Mouse (Mus musculus) small intestine, adult 2 months (tissue): ENCODE results near the gene Ttc33. TPM values are rescaled to one million over a fixed set of nuclear protein-coding genes. Genes with fewer than 3 reads are reported as not detected.

ENCODE experiments used
- H3K27ac ChIP-seq: fragments of 200-500 bp; 2 replicates; pipeline ENCODE4 v1.5.1; 2012; ENCODE audit warnings: low read depth, low read length, control low read depth, inconsistent platforms; ENCODE audit not compliant: insufficient read depth
- H3K27me3 ChIP-seq: fragments of 200-500 bp; 2 replicates; pipeline ENCODE4 v1.6.1; 2012; ENCODE audit warnings: mild to moderate bottlenecking, moderate library complexity, low read length, inconsistent platforms; ENCODE audit not compliant: control insufficient read depth, insufficient read depth
- H3K36me3 ChIP-seq: fragments of 200-500 bp; 2 replicates; pipeline ENCODE4 v1.6.1; 2012; ENCODE audit warnings: mild to moderate bottlenecking, low read length, control low read depth, inconsistent platforms; ENCODE audit not compliant: control insufficient read depth, insufficient read depth
- H3K4me1 ChIP-seq: fragments of 200-500 bp; 2 replicates; pipeline ENCODE4 v1.6.1; 2012; ENCODE audit warnings: low read length, inconsistent platforms, mixed read lengths; ENCODE audit not compliant: control insufficient read depth, insufficient read depth, insufficient read length
- H3K4me3 ChIP-seq: fragments of 200-500 bp; 2 replicates; pipeline ENCODE4 v1.5.1; 2012; ENCODE audit warnings: low read depth, mild to moderate bottlenecking, control low read depth, inconsistent platforms, low read length, moderate library complexity
- CTCF ChIP-seq: fragments of 200-500 bp; IDR thresholded peaks from 2 replicates; pipeline ENCODE4 v1.5.1; 2012; ENCODE audit warnings: low read depth, mild to moderate bottlenecking, control low read depth, inconsistent platforms, low read length, moderate library complexity, mixed read lengths; ENCODE audit not compliant: insufficient replicate concordance, insufficient read length; ENCODE audit errors: extremely low read depth
- POLR2A ChIP-seq: fragments of 200-500 bp; IDR thresholded peaks from 2 replicates; pipeline ENCODE4 v1.6.1; 2012; ENCODE audit warnings: low read depth, mild to moderate bottlenecking, control low read depth, inconsistent platforms, low read length, moderate library complexity
- WGBS: fragments of 180-500 bp; shearing (Covaris S2); methylation state at CpG from one replicate; pipeline ENCODE4 v1.1.7; 2018; 5-methylcytosine and 5-hydroxymethylcytosine counted together
- polyA plus RNA-seq: library from polyadenylated mRNA; depleted of rRNA; stranded (reverse); fragments of >200 nt; gene quantifications from 2 replicates; pipeline ENCODE4 v1.2.3, GENCODE M21; 2012; rRNA removed

Ttc33 gene
- polyA plus RNA-seq, 1 experiment: 1.4 TPM

DNA sequence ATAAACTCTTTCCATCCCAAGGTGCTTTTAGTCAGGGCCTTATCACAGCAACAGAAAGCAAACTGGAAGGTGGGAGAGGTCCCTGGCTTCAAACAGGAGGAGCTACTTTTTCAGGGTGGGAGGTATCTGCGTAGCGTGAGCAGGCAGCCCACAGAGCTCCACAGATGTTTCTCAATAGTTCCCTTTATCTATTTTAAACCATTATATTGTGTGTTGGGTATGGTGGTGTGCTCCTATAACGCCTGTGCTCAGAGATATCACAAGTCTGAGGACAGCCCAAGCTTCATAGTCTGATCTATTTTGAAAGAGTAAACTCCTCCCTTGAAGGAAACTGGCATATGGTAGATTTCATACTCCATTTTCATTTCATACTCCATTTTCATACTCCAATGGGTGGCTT lies 75.7 kb downstream of the Ttc33 start:
- Histone ChIP-seq H3K4me3 (no peak overlapping the region), H3K27ac (no peak overlapping the region), H3K27me3 (no peaks in the 10 kb centered on the region), H3K36me3 (no peaks in the 10 kb centered on the region), H3K4me1 (peaks cover 4% of the 10 kb centered on the region; the same call in 1 of the 2 replicates)
- WGBS: 43% methylated on average over 3 of the region's 3 CpGs
- no peak for TF ChIP-seq CTCF
- TF ChIP-seq POLR2A: no peak

DNA sequence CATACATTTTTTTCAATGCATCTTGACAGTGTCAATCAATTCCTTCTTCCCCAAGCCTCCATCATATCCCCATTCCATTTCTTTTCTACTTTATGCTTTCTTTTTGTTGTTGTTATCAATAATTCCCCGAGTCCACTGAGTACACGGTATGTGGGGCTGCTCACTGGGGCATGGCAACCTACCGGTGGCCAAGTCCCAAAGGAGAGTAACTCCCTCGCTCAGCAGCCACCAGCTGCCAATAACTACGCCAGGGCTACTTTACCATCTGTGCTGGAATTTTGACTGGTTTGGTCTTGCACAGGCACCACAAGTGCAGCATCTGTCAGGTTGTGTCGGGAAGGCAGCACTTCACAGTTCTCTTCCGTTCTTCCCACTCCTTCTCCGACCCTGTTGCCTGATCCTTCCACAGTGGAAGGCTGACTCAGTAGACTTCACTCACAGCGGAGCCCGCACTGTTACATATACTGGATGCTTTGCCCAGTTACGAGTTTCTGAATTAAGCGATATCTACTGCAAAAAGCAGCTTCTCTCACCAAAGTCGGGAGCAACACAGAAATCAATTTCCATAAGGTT lies 76.9 kb downstream of the Ttc33 start:
- H3K36me3 ChIP-seq: no peaks in the 10 kb centered on the region
- H3K27me3 ChIP-seq: no peaks in the 10 kb centered on the region
- 90% methylated on average over 13 of the region's 13 CpGs for WGBS
- H3K27ac ChIP-seq: no peak overlapping the region
- peaks cover 4% of the 10 kb centered on the region; the same call in 1 of the 2 replicates for H3K4me1 ChIP-seq
- H3K4me3 ChIP-seq: no peak overlapping the region
- no peak for TF ChIP-seq CTCF
- TF ChIP-seq POLR2A: no peak

GRCm38 (mm10) chr15:5262874-5263504 lies 77.7 kb downstream of the Ttc33 start:
- no peaks in the 10 kb centered on the region for H3K36me3 ChIP-seq
- H3K27me3 ChIP-seq: no peaks in the 10 kb centered on the region
- TF ChIP-seq CTCF (no peak), POLR2A (no peak)
- no peak overlapping the region for H3K4me3 ChIP-seq
- WGBS: 79% methylated on average over 10 of the region's 10 CpGs
- peaks cover 4% of the 10 kb centered on the region; the same call in 1 of the 2 replicates for H3K4me1 ChIP-seq
- H3K27ac ChIP-seq: no peak overlapping the region

GRCm38 (mm10) chr15:5266095-5266494 lies 80.8 kb downstream of the Ttc33 start:
- 39% methylated on average over 3 of the region's 3 CpGs for WGBS
- H3K27me3 ChIP-seq: no peaks in the 10 kb centered on the region

More at GRCm38 (mm10) chr15:5266095-5266494, 80.8 kb downstream of the Ttc33 start:
- TF ChIP-seq CTCF (no peak), POLR2A (no peak)
- no peak overlapping the region for H3K4me3 ChIP-seq
- no peak overlapping the region for H3K27ac ChIP-seq
- no peaks in the 10 kb centered on the region for H3K36me3 ChIP-seq
- H3K4me1 ChIP-seq: no peaks in the 10 kb centered on the region

Other genes with a start within 250 kb of the Ttc33 start
- gene C7, start 121.8 kb upstream of the Ttc33 start, polyA plus RNA-seq: 0.08 and 0.66 TPM in 2 replicates
- gene Card6, start 77.0 kb upstream of the Ttc33 start, polyA plus RNA-seq: 1.1 and 1.4 TPM in 2 replicates
- 410 and 563 TPM in 2 replicates for gene Rpl37, start 68.9 kb upstream of the Ttc33 start, polyA plus RNA-seq
- gene Prkaa1, start 41.7 kb upstream of the Ttc33 start, polyA plus RNA-seq: 0.55 and 1.1 TPM in 2 replicates
- 37.8 and 85.6 TPM in 2 replicates for gene Ptger4, start 58.7 kb downstream of the Ttc33 start, polyA plus RNA-seq